Mouse (Mus musculus) kidney, postnatal 0 days (tissue): ENCODE data around the gene Lzts2. TPM values are rescaled to one million over a fixed set of nuclear protein-coding genes. Genes with fewer than 3 reads are reported as not detected.
"Not testable (repeated sequence)": the region's sequence is repeated elsewhere in the genome, so short reads cannot be mapped to it uniquely, and the experiment has no call there.

Experiments used
- ATAC-seq: fragments of 200-750 bp; cut with Nextera tagmentation; replicated peaks from 2 replicates; pipeline ENCODE4 v1.8.0; 2017; ENCODE audit warnings: low read depth, moderate number of reproducible peaks, moderate TSS enrichment, moderate library complexity; ENCODE audit not compliant: low FRiP score
- DNase-seq: peaks from one replicate; pipeline ENCODE4 v3.0.0-alpha.2; 2016; ENCODE audit warnings: low spot score
- H3K27ac ChIP-seq: fragments of 300-500 bp; sonication (generic); 2 replicates; pipeline ENCODE4 v1.5.1; 2014; ENCODE audit warnings: mild to moderate bottlenecking
- H3K27me3 ChIP-seq: fragments of 300-500 bp; sonication (generic); 2 replicates; pipeline ENCODE4 v1.6.1; 2014; ENCODE audit warnings: low read length, mixed read lengths; ENCODE audit not compliant: insufficient read depth
- H3K36me3 ChIP-seq: fragments of 300-500 bp; sonication (generic); 2 replicates; pipeline ENCODE4 v1.6.1; 2014; ENCODE audit warnings: low read length, mixed read lengths; ENCODE audit not compliant: insufficient read depth
- H3K4me1 ChIP-seq: fragments of 300-500 bp; sonication (generic); replicated peaks from 2 replicates; pipeline ENCODE4 v1.6.1; 2014; ENCODE audit warnings: antibody characterized with exemption, low read length, mixed read lengths; ENCODE audit not compliant: insufficient read depth
- H3K4me2 ChIP-seq: fragments of 300-500 bp; sonication (generic); 2 replicates; pipeline ENCODE4 v1.6.1; 2014; ENCODE audit warnings: mild to moderate bottlenecking, low read length, moderate library complexity, mixed read lengths
- H3K4me3 ChIP-seq: fragments of 300-500 bp; sonication (generic); replicated peaks from 2 replicates; pipeline ENCODE4 v1.5.1; 2014; ENCODE audit warnings: low read depth, low read length
- H3K9ac ChIP-seq: fragments of 300-500 bp; sonication (generic); 2 replicates; pipeline ENCODE4 v1.6.1; 2014; ENCODE audit warnings: low read depth, low read length
- H3K9me3 ChIP-seq: fragments of 300-500 bp; sonication (generic); replicated peaks from 2 replicates; pipeline ENCODE4 v1.6.1; 2016; ENCODE audit warnings: low read length, inconsistent platforms, mixed read lengths
- CTCF ChIP-seq: IDR thresholded peaks from 2 replicates; pipeline ENCODE4 v1.5.1; 2016; ENCODE audit warnings: antibody characterized with exemption, low read depth, mild to moderate bottlenecking, moderate library complexity
- WGBS: fragments of 180-500 bp; shearing (Covaris S2); extraction: QIAGEN DNeasy Blood & Tissue Kit; methylation state at CpG from one replicate; pipeline ENCODE4 v1.1.7; 2014; 5-methylcytosine and 5-hydroxymethylcytosine counted together
- polyA plus RNA-seq: library from polyadenylated mRNA; unstranded; fragments of >200 nt; fragmentation: Nextera tagmentation; extraction: Ambion mirVana; gene quantifications from 2 replicates; pipeline ENCODE4 v1.2.1, GENCODE M21; 2015

Lzts2 gene
- polyA plus RNA-seq, 1 experiment from 2014 or later, result 69.5 TPM

- Histone ChIP-seq H3K9me3 (no peaks in the 10 kb centered on the region), H3K36me3 (peaks cover 26% of the 10 kb centered on the region), H3K27ac (no peak overlapping the region), H3K4me3 (no peak overlapping the region), H3K27me3 (no peaks in the 10 kb centered on the region), H3K4me1 (peaks cover 4% of the 10 kb centered on the region; the same call in 1 of the 2 replicates), H3K9ac (no peak overlapping the region), H3K4me2 (peak overlapping the region; percentile 45)
- peak; percentile 90 for TF ChIP-seq CTCF
- WGBS, result 39% methylated on average over 20 of the region's 20 CpGs
- peak; percentile 96 for DNase-seq
- ATAC-seq, result peak; percentile 30; the same call in 1 of the 2 replicates
These were observed 16.8 kb downstream of the Lzts2 start for GRCm38 (mm10) chr19:45030746-45031693.

- H3K36me3 ChIP-seq, result peaks cover 21% of the 10 kb centered on the region
- H3K4me2 ChIP-seq, result no peak overlapping the region
- H3K9ac ChIP-seq, result no peak overlapping the region
- TF ChIP-seq CTCF, result peak; percentile 96
- no peak overlapping the region for H3K27ac ChIP-seq
- H3K27me3 ChIP-seq, result no peaks in the 10 kb centered on the region
- ATAC-seq (no peak), DNase-seq (peak; percentile 94)
- H3K9me3 ChIP-seq, result no peaks in the 10 kb centered on the region
- H3K4me1 ChIP-seq, result peaks cover 4% of the 10 kb centered on the region; the same call in 1 of the 2 replicates
- H3K4me3 ChIP-seq, result no peak overlapping the region
- WGBS, result 20% methylated on average over 4 of the region's 4 CpGs
These were observed 17.6 kb downstream of the Lzts2 start for GRCm38 (mm10) chr19:45031780-45032179.

GRCm38 (mm10) chr19:45032570-45033332 lies 18.5 kb downstream of the Lzts2 start:
- no peak overlapping the region for H3K27ac ChIP-seq
- H3K4me2 ChIP-seq, result no peak overlapping the region
- DNase-seq (peak; percentile 77), ATAC-seq (no peak)
- no peak overlapping the region for H3K4me3 ChIP-seq
- no peaks in the 10 kb centered on the region for H3K9me3 ChIP-seq
- 51% methylated on average over 17 of the region's 17 CpGs for WGBS
- H3K4me1 ChIP-seq, result peaks cover 4% of the 10 kb centered on the region; the same call in 1 of the 2 replicates
- TF ChIP-seq CTCF, result peak; percentile 63
- H3K36me3 ChIP-seq, result 0 out of 2 replicates have a peak, but pooled peaks cover 11% of the 10 kb centered on the region
- no peaks in the 10 kb centered on the region for H3K27me3 ChIP-seq
- no peak overlapping the region for H3K9ac ChIP-seq

- no peak overlapping the region for H3K4me3 ChIP-seq
- DNase-seq (peak; percentile 40), ATAC-seq (no peak; the same call in 1 of the 2 replicates)
- no peaks in the 10 kb centered on the region for H3K9me3 ChIP-seq
- no peak overlapping the region for H3K27ac ChIP-seq
- no peaks in the 10 kb centered on the region for H3K4me1 ChIP-seq
- peak; percentile 66 for TF ChIP-seq CTCF
- H3K4me2 ChIP-seq, result no peak overlapping the region
- no peaks in the 10 kb centered on the region for H3K36me3 ChIP-seq
- H3K27me3 ChIP-seq, result no peaks in the 10 kb centered on the region
- 30% methylated on average over 16 of the region's 16 CpGs for WGBS
- no peak overlapping the region for H3K9ac ChIP-seq
These were observed 22.7 kb downstream of the Lzts2 start for GRCm38 (mm10) chr19:45036867-45037266.

- not testable (repeated sequence) for H3K36me3 ChIP-seq, H3K4me2 ChIP-seq, ATAC-seq, H3K27ac ChIP-seq, H3K4me1 ChIP-seq, H3K9me3 ChIP-seq, H3K4me3 ChIP-seq, H3K9ac ChIP-seq, H3K27me3 ChIP-seq, DNase-seq
- WGBS, result 91% methylated on average over 7 of the region's 7 CpGs
These were observed 24.0 kb downstream of the Lzts2 start for GRCm38 (mm10) chr19:45038198-45038597.

GRCm38 (mm10) chr19:45040214-45040613 lies 26.0 kb downstream of the Lzts2 start:
- no peak overlapping the region for H3K4me3 ChIP-seq
- 42% methylated on average over 13 of the region's 13 CpGs for WGBS
- ATAC-seq (no peak), DNase-seq (no peak)
- H3K9me3 ChIP-seq, result no peaks in the 10 kb centered on the region
- no peak overlapping the region for H3K9ac ChIP-seq
- H3K36me3 ChIP-seq, result no peaks in the 10 kb centered on the region
- H3K27me3 ChIP-seq, result 0 out of 2 replicates have a peak, but pooled peaks cover 4% of the 10 kb centered on the region
- no peaks in the 10 kb centered on the region for H3K4me1 ChIP-seq
- H3K27ac ChIP-seq, result no peak overlapping the region
- H3K4me2 ChIP-seq, result no peak overlapping the region
- TF ChIP-seq CTCF, result no peak
